Mouse (Mus musculus) CD8-positive naive resting alpha-beta T cell, adult 2 months (primary cell): ENCODE measurements around the gene Adgrb3.

ENCODE experiments used
- DNase-seq, 2 experiments: peaks; one replicate each; pipeline ENCODE4 v3.0.0; 2022; ENCODE audit warnings: low read depth in 2 of 2, low spot score in 2 of 2

The Adgrb3 gene

DNA sequence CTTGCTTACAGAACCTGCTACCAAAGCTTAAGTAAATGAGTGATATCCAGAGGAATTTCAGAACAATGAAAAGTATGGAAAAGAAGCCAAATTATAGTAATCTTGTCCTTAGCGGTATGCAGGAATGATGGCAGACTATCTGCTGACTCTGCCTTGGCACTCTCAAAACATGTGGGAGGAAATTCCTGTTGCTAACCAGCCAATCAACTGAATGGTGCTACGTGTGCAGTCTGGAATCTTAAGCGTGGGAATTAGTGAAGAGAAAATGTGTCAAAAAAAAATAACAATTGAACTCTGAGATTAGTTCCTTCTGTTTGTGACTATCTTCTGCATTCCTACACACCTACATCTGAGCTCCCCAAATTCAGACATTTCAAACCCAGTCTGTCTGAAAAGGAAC is 683.3 kb downstream of the Adgrb3 start:
- DNase-seq, result no peak

DNA sequence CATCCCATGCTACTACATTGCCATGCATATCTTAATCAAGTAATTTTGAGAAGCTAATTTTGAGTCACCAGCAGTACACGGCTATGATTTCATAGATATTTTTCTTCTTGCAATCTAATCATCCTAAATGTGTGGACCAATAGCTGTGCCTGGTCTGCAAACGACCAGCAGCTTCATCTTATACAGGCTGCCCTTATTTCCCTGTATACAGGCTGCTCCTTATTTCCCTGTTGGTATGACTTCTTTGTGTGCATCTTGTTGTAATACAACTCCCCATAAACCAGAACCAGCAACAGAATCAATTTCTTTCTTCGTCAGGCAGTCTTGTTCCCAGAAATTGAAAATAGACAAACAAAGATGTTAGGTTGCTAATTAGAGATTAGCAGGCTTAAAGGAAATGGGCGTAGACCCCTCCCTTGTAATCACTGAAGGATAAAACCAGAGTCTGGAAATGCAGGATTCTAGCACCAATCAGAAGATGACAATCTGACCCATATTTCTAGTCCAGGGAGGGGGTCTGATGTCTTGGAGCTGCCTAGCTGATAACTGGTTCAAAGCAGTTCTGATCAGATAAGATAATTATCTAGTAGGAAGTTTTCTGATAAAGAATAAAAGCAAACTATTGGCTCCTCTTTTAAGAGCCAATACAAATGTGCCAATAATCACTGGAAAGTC is 697.2 kb downstream of the Adgrb3 start:
- DNase-seq, result no peak

GRCm38 (mm10) chr1:25115512-25115911 is 714.0 kb downstream of the Adgrb3 start:
- DNase-seq, result no peak

DNA sequence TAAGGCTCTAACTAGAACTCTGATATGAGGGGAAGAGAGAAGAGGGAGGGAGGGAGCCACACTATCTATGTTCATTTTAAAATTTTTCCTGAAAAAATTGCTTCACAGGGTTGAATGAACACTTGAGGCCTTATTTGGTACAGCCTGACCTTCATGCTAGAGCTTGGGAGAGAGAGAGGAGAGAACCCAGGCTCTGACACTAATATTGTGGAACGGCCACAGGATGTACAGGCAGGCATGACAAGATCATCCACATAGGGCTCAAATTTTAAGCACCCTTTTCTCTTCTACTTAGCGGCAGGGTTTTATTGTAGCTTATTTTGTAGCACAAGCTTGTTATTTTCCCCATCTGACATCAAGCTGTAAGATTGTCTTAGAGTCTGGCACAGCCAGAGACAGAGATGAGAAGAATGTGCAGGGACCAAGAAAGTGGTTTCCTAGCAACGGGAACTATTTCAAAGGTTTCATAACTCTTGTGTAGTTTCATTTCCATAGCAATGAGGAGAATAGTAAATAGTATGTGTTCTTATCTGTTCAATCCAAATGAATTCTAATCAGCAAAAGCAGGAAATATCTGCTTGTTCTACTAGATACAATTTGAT is 721.9 kb downstream of the Adgrb3 start:
- no peak for DNase-seq

- DNase-seq, result no peak
These were observed 722.8 kb downstream of the Adgrb3 start for GRCm38 (mm10) chr1:25106679-25107078.

DNA sequence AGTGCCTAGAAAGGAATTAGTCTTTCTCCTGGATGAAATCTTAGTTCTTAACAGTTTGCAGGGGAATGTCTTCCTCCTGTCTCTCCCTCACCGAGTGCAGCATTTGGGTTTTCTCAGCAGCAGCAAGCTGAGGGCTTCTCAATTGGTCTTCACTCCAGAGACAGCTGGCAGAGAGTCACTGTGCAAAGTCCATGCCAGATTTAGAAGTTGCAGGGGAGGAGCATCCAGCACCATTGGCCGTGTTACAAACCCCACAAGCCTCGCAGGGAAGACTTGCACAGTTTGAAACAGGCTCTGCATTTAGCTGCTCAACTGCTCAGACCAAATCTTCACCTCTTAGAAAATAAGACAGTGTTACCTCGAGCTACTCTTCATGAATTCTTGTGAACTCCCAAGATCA is 724.1 kb downstream of the Adgrb3 start:
- DNase-seq, result no peak

GRCm38 (mm10) chr1:25088010-25088719 is 741.3 kb downstream of the Adgrb3 start:
- no peak for DNase-seq

- no peak for DNase-seq
These were observed 743.7 kb downstream of the Adgrb3 start for GRCm38 (mm10) chr1:25085616-25086372.

DNA sequence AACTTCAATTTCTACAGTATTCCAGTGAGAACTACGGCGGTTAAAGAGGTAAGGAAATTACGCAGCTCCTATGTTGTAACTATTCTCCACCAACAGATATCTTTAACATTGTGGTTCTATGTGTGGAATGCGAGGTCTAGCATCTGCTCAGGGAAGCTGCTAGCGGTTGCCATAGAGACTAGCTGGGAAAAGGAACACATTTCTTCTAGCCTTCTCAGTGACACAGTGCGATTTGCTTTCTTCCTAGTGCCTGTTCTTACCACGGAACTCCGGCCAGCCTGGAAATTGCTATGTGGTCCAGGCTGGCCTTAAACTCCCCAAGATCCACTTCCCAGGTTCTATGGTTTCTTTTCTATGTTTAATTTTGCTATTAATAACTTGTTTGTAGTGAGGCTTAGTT is 747.1 kb downstream of the Adgrb3 start:
- DNase-seq, result no peak

- DNase-seq, result no peak
These were observed 748.1 kb downstream of the Adgrb3 start for GRCm38 (mm10) chr1:25081265-25081849.

DNA sequence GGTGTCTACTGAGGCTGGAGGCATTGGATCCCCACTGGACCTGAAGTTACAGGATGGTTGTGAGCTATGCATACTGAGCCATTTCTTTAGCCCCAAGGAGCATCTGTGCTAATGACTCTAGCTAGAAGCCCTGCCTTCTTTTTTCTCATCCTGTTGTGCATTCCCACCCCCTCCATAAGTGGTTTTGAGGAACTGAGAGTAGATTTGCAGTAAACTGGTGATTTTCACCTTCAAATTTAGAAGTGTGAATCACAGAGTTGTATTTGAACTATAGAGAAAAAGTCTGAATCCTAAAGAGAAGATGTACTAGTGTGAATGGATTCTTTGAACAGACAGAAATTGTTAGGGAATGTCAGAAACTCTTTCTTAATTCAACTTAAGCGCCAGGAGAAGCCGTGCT is 750.1 kb downstream of the Adgrb3 start:
- DNase-seq, result no peak

DNA sequence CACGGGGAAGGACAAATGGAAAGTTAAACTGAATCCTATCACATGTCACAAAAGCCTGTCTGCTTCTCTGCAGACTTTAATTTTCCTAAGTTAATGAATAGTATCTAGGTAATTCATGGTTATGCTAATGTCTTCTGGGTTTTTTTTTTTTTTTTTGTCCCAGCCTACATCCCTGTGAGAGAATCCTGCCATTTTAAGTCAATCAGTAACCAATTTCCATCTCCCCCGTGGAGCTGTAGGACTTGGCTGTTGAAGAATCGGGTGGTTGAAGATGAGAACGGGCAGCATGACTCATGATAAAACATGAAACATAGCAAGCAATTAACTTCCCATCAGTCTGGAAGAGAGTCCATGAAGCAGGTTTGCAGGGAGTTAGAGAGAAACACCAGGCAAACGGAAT is 753.6 kb downstream of the Adgrb3 start:
- DNase-seq, result no peak

DNA sequence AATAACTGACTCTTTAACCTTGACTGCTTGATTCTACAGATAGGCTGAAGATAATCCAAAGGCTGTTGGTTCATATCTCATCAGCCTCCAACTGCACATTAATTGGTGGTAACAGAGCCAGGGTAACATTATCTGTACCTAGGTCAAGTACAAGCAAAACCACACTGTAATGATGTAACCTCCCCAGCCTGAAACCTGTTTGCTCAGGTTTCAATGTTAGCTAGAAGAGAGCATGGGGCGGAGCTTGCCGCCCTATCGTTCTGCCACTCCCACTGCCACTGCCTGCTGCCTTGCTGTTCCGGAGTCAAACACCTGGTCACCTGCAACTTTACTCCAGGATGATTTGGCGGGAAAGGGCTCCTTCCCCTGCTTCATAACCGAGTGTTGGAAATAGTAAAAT is 765.5 kb downstream of the Adgrb3 start:
- no peak for DNase-seq

DNA sequence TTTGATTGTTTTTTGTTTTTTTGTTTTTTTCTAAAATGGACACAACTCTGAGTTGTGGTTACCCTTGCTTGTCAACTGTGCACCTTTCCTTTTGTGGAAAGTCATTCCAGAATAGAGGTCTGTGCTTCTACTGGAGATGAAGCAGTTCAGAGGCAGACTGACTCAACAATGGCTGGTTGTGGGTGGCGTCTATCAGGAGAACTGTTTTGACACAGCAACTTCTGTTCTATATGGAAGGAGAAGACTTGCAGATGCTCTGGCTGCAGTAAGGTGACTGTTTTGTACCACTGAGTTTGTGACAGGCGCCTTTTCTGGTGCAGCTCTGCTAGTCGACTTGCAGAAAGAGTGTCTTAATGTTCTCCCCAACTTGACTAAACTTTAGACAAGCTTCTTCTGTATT is 768.6 kb downstream of the Adgrb3 start:
- DNase-seq, result no peak

DNA sequence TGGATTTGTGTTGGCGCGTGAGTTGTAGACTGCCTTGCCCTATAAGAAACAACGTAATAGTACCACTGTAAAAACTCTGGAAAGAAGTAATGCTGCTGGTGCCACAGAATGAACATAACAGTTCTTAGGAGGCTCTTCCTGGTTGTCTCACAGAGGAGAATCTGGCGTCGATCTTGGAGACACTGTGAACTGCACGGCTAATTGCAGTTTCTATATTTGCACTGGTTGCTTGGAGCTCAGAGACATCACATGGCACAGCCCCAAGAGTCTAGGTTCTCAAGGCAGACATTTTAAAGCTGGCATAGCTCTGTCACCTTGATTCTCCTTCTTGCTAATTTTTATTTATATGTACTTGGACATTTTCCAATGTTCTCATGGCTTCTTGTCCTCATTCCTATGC is 769.3 kb downstream of the Adgrb3 start:
- no peak for DNase-seq

DNA sequence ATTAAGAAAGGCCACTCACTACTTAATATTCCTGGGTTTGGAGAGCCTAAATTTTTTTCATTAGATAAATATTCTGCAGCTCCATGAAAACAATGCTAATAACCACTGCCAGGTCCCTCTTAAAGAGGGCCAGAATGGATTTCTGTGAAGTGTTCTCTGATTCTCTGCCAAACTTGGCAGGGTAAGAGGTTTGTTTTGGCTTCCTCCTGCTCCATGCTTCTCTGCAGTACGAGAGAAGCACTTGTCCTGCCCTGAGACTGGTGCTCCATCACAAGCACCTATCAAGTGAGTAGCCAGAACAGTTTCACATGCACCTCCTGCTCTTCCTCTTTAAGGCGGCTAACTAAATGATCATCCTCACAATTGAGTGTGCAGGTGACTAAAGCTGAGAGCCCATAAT is 771.9 kb downstream of the Adgrb3 start:
- DNase-seq, result no peak

DNA sequence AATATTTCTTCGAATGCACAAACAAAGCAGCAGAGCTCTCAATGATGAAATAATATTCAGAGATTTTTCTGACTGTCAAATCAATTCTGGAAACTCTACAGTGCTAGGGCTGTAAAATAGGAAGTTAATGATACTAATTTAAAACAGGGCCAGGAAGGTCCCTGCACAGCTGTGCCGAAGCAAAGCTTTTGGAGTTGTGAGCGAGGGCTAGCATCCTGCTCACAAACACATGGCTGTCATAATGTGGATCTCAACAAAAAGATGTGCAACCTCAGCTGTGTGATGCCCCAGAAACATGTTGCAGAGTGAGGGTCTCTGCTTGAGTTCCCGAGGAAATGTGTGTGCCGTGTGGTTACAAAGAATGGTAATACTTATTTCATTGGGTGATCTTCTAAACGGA is 772.3 kb downstream of the Adgrb3 start:
- no peak for DNase-seq

GRCm38 (mm10) chr1:25042091-25042490 is 787.4 kb downstream of the Adgrb3 start:
- no peak for DNase-seq

- DNase-seq, result no peak
These were observed 795.3 kb downstream of the Adgrb3 start for GRCm38 (mm10) chr1:25034161-25034560.

DNA sequence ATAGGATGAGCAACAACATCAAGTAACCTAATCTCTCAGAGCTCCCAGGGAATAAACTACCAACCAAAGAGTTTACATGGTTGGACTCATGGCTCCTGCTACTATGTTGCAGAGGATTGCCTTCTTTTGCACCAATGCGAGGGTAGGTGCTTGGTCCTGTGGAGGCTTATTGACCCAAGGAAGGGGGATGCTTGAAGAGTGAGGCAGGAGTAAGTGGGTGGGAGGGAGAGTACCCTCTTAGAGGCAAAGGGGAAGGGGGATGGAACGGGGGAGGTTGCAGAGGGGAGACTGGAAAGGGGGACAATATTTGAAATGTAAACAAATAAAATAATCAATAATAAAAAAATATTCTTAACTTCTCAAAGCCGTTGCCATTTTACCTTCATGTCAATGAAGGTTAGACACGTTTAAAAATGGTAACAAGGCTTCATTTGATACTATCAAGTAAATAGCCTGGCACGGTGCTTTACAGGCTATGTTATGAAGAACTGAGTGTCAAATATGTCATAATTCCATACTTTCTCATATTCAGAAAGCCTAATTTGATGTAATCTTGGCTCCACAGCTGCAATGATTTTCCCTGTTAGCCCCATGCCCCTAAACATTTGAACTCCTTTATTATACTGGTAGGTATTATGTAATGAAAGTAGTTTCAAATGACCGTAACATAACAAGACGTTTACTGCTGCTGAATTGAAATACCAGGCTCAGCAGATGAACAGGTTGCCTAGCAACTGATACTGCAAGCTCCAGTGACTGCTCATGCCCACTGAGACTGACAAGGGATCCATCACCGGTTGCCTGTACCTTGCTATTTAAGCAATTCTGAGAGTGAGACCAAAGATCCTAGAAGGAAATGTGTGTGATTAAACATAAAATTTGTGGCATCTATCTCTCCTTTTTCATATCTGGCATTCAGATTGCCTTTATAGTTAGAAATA is 796.1 kb downstream of the Adgrb3 start:
- DNase-seq, result no peak
